Mouse (Mus musculus) monocyte, adult 5-6 weeks (primary cell): ENCODE results near the gene Tiprl. TPM values are rescaled to one million over a fixed set of nuclear protein-coding genes. Genes with fewer than 3 reads are reported as not detected.

Source experiments
- ATAC-seq: fragments of 153-309, 156-312 bp; replicated peaks from 2 replicates; pipeline ENCODE4 v1.8.0; 2017; ENCODE audit warnings: mild to moderate bottlenecking; ENCODE audit not compliant: low TSS enrichment, insufficient number of reproducible peaks, severe bottlenecking, poor library complexity, low FRiP score
- total RNA-seq: library from RNA; stranded (forward); fragments of 200-1000, 200-491, 200-594 nt; gene quantifications from 3 replicates; pipeline ENCODE4 v1.2.3, GENCODE M21; 2017

Gene Tiprl
- total RNA-seq, 1 experiment from 2014 or later, result 51.3 TPM

DNA sequence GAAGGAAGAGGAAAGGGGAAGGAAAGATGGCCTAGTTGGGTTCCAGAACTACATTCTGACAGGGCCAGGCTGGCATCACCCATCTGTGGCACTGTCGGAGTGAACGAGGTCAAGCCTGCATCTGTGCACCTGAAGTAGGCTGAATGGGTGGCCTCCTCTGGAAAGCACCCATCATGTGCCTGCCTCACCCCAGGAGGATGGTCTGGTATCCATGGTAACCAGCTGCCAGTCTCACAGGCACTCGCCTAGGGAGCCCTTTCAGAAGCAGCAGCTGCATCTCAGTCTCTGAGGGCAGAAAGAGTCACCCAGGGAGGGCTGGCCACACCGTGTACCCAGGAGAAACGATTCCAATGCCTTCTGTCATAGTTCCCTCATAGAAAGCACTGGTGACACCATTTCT is 49.4 kb downstream of the Tiprl start:
- ATAC-seq, result no peak

DNA sequence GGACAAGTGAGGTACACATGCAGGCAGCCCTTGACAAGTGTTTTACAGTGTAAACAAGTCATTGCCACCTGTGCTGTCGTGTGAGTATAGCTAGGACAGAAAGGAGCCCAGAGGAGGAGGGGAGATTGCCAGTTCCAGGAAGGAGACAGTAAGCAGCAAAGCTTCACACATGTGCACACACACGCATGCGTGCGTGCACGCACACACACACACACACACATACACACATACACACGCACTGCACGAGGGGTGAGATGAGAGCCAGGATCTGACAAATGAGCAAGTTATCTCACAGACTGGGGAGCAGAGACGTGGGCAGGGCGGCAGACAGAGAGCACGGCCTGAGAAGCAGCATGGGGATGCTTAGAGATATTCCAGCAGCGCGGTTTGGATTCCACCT is 50.3 kb downstream of the Tiprl start:
- ATAC-seq, result no peak

DNA sequence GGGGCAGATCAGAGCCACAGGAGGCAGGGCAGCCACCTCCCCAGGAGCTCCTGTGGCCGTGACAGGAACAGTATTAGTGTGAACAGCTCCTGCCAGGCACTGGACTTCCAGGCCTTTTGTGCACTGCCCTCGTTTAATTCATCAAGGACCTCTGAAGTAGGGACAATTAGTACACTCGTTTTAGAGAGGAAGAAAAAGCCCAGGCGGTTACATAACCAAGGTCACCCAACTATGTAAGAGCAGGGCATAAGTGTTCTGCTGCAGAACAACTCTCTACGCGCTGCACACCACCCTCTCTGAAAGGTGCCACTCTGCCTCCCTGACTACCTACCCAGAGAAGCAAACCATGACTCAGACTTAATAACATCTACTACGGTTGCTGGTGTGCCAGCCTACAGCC is 51.7 kb downstream of the Tiprl start:
- no peak for ATAC-seq

DNA sequence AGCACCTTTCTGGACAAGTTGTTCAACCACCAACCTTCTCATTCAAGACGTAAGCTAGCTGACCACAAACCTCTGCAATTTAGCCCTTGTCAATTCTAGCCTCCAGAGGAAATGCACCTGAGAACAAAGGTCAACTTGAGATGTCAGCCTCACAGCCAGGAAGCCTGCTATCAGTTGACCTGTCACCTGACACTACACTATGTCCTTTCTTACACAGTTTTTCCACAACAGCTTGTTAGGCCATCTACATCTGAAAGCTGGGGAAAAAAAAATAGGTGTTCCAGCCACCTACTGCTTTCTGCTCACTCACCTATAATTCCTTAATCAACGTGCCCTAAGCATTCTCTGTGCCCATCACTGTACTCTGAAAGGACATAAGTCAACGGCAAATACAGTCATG is 52.6 kb downstream of the Tiprl start:
- ATAC-seq, result no peak

DNA sequence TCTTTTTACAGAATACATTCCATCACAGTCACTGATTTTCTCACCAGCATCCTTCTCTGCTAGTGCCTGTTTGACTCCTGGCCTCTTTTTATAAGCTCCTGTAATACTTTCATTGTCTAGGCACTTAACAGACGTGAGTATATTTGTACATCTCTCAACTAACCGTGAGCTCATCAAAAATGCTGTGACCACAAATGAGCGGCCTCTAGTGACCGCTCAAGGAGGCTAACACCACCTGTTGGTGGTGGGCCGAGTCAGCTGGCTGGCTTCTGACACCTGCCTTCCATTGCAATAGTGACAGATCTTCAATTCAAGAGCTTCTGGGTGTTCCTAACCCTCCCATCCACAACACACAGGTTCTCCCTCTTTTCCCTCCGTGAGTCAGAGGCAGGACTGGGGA is 53.4 kb downstream of the Tiprl start:
- ATAC-seq, result no peak

DNA sequence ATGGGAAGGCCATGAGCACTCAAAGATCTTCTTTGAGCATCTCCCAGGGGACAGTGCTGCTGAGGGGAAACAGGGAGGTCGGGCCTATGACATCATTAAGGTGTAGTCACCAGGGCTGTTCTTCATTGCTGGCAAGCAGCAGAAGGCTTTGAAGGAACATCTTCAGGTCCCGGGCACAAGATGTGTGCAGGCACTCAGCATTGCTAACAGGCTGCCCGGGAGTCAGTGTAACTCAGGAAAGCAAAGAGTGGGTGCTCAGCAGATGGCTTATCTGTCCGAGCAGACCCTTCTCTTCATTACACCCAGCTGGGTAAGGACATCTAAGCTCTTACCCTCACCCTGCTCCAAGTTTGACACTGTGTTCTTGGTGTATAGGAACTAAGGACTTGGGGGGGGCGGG is 57.5 kb downstream of the Tiprl start:
- no peak for ATAC-seq

DNA sequence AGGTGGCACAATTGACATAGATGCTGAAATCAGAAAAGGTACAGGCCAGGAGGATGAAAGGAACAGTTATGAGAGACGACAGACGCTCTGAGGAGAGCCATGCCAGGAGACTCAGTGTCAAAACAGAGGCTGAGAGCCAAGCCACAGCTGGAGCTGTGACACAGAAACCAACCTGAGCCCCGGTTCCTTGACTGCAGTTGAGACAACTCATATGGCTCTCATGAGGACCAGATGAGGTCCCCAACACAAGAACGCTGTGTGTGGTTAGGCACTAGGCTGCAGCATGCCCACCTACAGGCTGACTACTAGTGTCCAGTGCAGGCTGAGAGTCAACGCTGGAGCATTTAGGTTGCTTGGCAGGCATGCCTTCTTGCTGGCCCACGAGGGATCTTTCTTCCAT is 58.7 kb downstream of the Tiprl start:
- no peak for ATAC-seq

DNA sequence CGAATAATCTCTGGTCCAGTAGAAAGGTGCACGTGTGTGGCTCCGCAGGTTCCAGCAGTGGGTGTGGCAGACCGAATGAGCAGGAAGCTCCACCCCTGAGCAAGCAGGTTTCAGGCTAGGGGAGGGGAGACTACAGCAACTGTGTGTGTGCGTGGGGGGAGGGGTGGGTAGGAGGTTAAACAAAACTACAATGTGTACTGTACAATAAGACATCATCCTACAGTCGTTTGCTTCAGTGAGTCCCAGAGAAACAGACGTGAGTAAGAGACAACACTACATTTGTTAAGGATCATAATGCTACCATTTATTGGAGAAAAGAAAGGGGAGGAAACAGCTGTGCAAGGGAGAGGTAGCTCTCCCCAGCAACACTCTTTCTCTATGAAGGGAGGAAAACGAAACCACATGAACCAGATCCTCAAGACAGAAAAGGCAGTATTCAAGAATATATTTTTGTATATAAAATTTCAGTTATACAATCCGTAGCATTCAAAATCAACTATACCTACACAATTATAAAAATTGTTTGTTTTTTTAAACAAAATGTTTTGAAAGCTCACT is 62.7 kb downstream of the Tiprl start:
- no peak for ATAC-seq

DNA sequence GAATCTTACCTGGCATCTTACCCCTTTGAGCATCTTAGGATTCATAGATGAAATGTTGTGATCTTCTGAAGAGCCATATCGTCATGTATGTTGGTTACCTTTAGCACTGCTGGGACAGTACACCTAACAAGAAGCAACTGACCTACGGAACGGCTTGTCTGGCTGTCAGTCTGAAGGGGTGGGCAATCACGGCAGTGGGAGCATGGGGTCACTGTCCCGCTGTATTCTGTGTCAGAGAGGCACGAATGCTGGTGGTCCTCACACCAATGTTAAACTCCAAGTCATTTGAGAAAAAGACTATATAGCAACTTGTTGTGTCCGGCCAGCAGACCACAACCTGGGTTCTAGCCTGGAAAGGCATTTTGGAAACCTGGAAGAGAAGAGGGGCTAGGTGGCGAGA is 65.5 kb downstream of the Tiprl start:
- ATAC-seq, result no peak

DNA sequence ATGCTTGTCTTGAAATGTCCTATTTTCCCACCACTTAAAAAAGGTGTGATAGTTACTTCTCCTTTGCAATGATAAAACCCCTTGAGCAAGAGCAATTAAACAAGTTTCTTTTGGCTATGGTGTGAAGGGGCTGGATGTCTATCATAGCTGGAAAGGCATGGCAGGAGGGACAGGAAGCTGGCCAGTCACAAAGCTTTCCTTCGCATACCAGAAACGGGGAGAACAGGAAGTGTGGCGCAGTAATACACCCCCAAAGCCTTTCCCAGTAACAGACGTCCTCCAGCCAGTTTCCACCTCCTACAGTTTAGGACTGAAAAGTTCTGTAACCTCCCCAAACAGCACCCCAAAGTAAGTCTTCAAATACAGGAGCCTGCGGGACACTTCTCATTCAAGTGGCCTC is 66.6 kb downstream of the Tiprl start:
- no peak for ATAC-seq

DNA sequence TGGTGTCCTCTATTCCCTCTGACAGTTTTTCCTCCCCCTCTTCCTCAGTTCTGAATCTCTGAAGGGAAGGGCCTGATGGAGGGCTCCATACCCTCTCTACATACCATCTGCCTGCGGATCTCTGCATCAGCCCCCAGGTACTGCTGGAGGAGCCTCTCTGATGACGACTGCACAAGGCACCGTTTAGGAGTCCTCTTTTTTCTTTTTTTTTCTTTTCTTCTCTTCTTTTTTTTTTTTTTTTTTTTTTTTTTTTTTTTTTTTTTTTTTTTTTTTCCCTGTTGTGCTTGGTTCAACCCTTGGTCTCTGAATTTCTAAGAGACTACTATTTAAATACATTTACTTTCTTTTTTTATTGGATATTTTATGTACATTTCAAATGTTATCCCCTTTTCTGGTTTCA is 67.3 kb downstream of the Tiprl start:
- no peak for ATAC-seq

DNA sequence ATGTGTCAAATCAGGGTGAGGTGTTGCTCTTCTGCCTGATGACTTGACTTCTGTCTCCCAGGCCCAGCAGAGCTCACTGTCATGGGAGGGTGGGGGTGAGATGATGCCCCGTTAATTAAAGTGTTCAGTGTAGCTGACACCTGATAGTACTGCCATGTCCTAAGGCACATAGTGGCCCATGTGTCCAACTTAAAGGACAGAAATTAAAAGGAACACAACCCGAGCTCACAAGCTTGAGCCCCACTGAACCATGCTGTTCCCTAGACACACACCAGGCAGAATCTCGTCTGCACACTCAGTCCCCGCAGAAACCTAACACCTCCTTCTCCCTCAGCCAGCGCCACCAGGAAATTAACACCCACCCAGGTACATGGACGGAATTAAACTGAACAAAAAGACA is 71.9 kb downstream of the Tiprl start:
- ATAC-seq, result no peak

Other genes starting within 250 kb of the Tiprl start
- not detected in 3 replicates for gene Tbx19, start 76.2 kb downstream of the Tiprl start, total RNA-seq
- gene Sft2d2, start 42.6 kb downstream of the Tiprl start, total RNA-seq, result 38.3 to 52.1 TPM (median 42.3 TPM) in 3 replicates
- not detected in 3 replicates for gene Gpr161, start 58.8 kb upstream of the Tiprl start, total RNA-seq
- 14.3 to 26.5 TPM (median 17.9 TPM) in 3 replicates for gene Dcaf6, start 223.5 kb upstream of the Tiprl start, total RNA-seq
- gene Mpc2, start 223.6 kb upstream of the Tiprl start, total RNA-seq, result 119 to 248 TPM (median 213 TPM) in 3 replicates
- 0.19 to 1.8 TPM (median 0.75 TPM) in 3 replicates for gene Adcy10, start 248.2 kb upstream of the Tiprl start, total RNA-seq